Mouse (Mus musculus): Measurements from ENCODE around the gene Arhgef28.
"Not testable (repeated sequence)": the region's sequence is repeated elsewhere in the genome, so short reads cannot be mapped to it uniquely, and the experiment has no call there.

The Arhgef28 gene

GRCm38 (mm10) chr13:98073190-98073589 is 133.0 kb downstream of the Arhgef28 start:
- no peak for DNase-seq (ENCODE audit: low spot score in 2 of 2)

DNA sequence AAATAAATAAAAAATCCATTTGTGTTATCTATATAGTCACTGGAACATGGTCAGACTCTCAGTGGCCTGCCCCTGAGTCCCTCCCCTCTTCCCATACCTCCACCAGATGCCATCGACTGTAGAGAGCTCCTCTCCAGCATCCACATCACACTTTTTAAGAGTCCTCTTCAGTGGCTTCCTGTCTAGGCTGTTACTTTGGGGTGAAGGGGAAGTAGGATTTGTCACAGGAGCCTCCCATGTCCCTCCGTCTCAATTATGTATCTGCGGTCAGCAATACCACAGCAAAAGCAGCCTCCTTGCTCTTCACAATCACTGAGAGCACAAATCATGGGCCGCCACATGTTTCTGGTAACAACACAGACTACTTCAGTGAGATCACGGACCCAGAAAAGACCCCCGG is 135.8 kb downstream of the Arhgef28 start:
- no peak for DNase-seq (ENCODE audit: low spot score in 2 of 2)

DNA sequence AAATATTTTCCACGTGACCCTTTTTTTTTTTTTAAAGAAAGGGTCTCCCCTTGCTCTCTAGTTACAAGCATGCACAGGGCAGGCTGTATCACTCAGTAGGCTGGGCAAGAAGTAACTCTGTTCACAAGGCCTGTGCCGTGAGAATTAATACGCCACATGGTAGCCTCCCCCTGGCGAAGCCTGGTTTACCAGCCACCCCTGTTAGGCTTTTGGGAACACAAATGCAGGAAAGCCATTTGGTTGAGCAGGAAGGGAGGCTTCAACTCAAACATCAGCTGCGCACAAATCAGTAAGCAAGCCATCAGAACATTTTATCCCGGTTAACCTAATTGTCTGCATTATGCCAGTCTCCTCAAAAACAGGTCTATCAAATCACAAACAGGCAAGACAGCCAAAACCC is 136.6 kb downstream of the Arhgef28 start:
- DNase-seq (ENCODE audit: low spot score in 2 of 2), result no peak

DNA sequence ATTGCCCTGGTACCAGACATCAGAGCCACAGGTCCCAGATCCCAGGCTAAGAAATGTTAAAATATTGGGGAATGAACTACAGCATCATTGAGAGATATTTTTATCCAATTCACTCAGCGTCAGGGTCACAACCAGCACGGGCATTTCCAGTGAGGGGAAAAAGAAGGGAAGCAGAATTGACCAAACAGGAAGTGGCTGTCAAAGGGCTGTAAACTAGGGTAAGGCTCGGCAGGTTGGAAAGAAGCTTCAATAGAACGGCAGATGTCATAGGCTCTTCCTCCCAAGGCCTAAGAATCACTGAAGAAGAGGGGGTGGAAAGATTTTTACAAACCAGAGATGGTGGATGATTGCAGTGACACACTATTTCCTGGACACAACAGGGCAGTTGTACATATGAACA is 143.4 kb downstream of the Arhgef28 start:
- no peak for DNase-seq (ENCODE audit: low spot score in 2 of 2)

GRCm38 (mm10) chr13:98060121-98060520 is 146.1 kb downstream of the Arhgef28 start:
- not testable (repeated sequence) for DNase-seq (ENCODE audit: low spot score in 2 of 2)

DNA sequence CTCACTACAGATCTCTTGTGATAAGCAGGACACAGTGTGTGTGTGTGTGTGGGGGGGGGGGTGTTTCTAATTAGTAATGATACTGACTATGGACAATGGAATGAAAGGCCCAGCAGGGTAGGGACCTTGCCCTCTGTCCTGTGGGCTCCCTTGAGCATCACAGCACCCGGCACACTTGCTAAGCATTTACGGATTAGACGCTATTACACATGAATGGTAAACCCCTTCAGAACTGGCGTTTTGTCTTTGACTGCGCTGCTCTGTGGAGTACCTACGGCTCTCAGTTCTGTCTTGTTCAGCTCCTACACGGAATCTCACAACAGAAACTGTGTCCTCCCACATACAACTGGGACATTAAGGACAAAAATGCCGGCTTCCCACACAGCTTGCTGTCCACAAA is 151.0 kb downstream of the Arhgef28 start:
- no peak for DNase-seq (ENCODE audit: low spot score in 2 of 2)

DNA sequence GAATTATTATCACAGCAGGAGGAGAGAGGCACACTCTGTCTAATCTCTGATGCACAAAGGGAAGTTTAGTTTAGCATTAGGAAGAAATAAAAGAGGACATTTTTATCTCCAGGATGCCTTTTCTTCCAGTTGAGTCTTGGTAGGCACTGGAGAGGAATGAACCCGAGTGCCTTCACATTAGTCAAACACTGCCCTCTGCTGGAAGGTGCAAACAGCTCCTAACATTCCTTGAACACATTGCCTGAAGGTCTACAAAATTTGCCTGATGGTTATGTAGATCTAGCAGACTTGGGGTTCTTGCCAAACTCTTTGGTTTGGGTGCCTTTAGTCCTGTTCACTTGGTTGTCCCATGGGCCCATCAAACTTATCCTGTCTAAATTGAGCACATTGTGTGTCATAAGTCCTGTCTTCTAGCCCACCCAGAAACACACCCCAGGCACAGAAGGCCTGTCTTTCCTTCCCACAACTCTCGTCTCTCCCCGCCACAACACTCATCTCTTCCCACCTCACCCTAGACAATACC is 165.6 kb downstream of the Arhgef28 start:
- no peak for DNase-seq (ENCODE audit: low spot score in 2 of 2)

DNA sequence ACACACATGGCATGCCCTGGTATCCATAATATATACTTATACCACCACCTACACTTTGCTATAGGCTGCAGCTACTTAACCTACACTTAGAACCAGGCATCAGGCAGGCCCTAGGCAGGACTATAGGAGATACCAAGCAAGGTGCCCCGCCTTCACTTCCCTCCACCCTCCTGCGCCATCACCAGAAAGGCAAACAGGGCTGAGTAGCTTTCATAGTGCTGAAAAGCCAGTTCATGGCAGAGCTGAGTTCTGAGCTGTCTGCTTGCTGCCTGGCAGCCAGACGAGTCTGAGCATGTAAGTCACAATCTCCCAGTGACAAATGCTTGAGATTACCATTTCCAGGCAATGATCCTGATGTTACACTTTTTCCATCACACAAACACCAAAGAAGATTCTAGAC is 167.5 kb downstream of the Arhgef28 start:
- DNase-seq (ENCODE audit: low spot score in 2 of 2), result no peak

DNA sequence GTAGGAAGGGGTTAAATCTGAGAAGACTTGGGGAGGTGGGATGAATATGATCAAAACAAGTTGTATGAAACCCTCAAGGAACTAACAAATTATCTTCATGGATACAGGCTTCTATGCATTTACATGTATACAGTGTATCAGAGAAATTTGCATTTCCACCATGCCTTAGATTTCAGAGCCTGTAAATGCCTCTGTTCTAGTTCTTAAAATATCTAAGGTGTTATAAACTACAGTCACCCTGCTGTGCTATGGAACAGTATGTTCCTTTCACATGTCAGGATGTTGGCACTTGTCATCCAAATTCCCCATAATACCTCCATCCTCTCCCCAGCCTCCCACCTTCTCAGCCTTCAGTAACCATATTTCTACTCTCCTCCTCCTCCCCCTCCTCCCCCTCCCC is 168.5 kb downstream of the Arhgef28 start:
- DNase-seq (ENCODE audit: low spot score in 2 of 2), result no peak

- DNase-seq (ENCODE audit: low spot score in 2 of 2), result no peak
Measured at GRCm38 (mm10) chr13:98031642-98031960, 174.6 kb downstream of the Arhgef28 start.

GRCm38 (mm10) chr13:98030959-98031641 is 175.1 kb downstream of the Arhgef28 start:
- DNase-seq (ENCODE audit: low spot score in 2 of 2), result peak; percentile 90 to 92

DNA sequence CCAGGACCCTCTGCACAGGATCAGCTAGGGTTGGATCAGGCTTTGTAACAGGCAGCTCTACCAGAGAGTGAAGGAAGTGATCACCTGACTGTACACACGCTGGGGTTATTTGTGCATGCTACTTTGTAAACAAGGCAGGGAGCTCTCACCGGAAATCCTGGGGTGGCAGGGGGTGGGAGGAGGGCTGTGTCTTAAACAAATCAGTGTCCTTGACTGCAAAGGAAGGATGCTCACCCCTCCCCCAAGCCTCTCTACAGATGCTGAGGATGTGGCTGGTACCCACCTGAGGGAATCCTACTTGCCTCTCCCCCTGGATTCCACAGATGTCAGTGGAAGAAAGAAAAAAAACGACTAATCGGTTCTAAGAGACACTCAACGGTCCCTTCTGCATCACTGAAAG is 176.2 kb downstream of the Arhgef28 start:
- DNase-seq (ENCODE audit: low spot score in 2 of 2), result no peak

GRCm38 (mm10) chr13:98028711-98029250 is 177.5 kb downstream of the Arhgef28 start:
- peak in 1 of 2 experiments; percentile 33 for DNase-seq (ENCODE audit: low spot score in 2 of 2)

- no peak for DNase-seq (ENCODE audit: low spot score in 2 of 2)
Measured at GRCm38 (mm10) chr13:98027641-98028204, 178.5 kb downstream of the Arhgef28 start.

DNA sequence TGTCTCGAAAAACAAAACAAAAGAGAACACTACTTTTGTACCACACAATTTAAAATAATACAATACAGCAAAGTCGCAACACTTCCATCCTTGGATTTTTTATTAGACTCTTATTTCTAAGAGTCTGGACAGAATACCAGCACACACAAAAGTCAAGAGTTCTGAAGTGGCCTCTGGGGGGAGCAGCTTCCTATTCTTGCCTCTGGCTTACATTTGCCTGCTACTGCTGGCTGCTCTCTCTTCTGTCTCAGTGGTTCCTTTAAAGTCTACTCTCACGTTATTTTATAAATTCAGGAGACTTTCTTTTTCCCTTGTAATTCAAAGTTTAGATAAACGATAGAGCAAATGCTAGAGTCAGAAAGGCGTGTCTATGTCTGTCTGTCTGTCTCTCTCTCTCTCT is 179.1 kb downstream of the Arhgef28 start:
- no peak for DNase-seq (ENCODE audit: low spot score in 2 of 2)

- no peak for DNase-seq (ENCODE audit: low spot score in 2 of 2)
Measured at GRCm38 (mm10) chr13:98025706-98026504, 180.3 kb downstream of the Arhgef28 start.

GRCm38 (mm10) chr13:98025162-98025561 is 181.1 kb downstream of the Arhgef28 start:
- no peak for DNase-seq (ENCODE audit: low spot score in 2 of 2)

DNA sequence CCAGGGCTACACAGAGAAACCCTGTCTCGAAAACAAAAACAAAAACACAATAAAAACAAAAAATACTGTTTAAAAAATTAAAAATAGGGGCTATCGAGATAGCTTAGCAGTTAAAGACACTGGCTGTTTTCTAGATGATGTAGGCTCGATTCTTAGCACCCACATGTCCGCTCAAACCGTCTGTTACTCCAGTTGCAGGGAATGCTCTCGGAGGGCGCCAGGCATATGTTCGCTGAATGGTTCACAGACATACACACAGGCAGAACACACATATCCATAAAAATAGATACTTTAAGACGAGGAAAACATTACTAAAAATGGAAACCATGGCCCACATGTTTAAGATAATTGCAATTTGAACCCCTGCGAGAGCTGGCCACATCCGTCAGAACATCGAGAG is 181.6 kb downstream of the Arhgef28 start:
- DNase-seq (ENCODE audit: low spot score in 2 of 2), result no peak

DNA sequence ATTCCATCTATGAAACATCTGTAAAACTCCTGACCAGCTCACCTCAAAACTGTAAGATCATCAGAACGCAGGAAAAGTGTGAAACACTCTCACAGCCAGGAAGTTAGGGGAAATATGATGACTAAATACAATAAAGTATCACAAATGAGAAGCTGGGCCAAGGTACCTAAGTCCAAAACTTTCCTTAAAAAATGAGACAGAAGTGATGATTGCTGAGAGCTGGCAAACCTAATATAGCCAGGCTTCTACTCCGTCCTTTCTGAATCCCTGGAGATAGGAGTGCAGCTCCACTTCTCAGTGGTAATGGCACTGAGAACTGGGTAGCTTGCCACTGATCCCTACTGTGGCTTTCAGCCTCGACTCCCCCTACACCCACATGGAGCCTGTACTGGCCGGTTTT is 184.3 kb downstream of the Arhgef28 start:
- no peak for DNase-seq (ENCODE audit: low spot score in 2 of 2)

DNA sequence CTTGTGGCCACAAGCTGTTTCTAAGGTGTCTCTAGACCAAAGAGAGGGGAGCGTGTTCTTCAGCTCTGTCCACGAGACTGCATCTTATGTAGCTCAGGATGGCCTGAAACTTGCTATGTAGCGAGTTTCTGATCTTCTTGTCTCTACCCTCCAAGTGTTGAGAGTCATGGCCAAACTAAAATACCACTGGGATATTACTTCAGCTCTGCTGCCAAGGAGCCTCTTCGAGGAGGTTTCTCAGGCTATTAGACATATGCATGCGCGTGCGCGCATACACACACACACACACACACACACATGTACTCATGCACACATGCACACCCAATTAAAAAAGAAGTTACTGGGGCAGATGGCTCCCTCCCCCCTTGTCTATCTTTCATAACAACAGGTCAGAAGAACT is 187.4 kb downstream of the Arhgef28 start:
- DNase-seq (ENCODE audit: low spot score in 2 of 2), result not testable (repeated sequence)

GRCm38 (mm10) chr13:98016923-98017588 is 189.2 kb downstream of the Arhgef28 start:
- peak; percentile 54 to 71 for DNase-seq (ENCODE audit: low spot score in 2 of 2)
